Mouse (Mus musculus) left cerebral cortex, postnatal 36 days (tissue): ENCODE data around the gene Ctdsp1. TPM values are rescaled to one million over a fixed set of nuclear protein-coding genes. Genes with fewer than 3 reads are reported as not detected.

Experiments
- DNase-seq, 2 experiments: peaks; one replicate each; pipeline ENCODE4 v3.0.0; 2021 to 2022; ENCODE audit warnings: low spot score in 2 of 2, mixed read lengths in 1 of 2
- intact Hi-C: fragments of 180-260 bp; cut with DNase I; formaldehyde crosslinking; loops from one replicate; pipeline ENCODE4 v1.15.1; 2025
- total RNA-seq, 2 experiments: library from RNA; stranded (reverse); gene quantifications; 2 replicates each; pipeline ENCODE4 v1.2.3; 2021

Ctdsp1 gene
- total RNA-seq, 2 experiments from 2014 or later, result 23.0 to 25.2 TPM

DNA sequence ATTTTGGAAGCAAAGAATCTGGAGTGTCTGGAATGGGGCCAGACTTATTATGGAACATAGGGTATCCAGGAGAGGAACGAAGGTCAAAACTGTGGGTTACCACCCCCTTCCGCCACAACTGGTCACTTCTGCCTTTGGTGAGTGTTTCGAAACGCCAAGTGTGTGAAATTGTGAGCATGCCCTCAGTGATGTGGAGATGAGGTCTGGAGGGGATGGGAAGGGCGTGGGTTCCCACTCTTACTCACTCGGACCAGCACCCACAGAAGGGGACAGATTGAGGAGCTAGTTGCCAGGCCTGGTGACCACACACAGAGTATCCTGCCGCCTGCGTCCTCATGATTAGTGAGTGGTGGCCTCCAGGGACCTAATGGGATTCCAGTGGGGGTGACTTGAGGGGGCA lies 16.3 kb upstream of the Ctdsp1 start, which contains the start of gene Slc11a1:
Gene Slc11a1 (plus strand): TSS at position 216 of the 400 bp plus-strand sequence.
- DNase-seq, result no peak
- intact Hi-C loops, result no loop called here

DNA sequence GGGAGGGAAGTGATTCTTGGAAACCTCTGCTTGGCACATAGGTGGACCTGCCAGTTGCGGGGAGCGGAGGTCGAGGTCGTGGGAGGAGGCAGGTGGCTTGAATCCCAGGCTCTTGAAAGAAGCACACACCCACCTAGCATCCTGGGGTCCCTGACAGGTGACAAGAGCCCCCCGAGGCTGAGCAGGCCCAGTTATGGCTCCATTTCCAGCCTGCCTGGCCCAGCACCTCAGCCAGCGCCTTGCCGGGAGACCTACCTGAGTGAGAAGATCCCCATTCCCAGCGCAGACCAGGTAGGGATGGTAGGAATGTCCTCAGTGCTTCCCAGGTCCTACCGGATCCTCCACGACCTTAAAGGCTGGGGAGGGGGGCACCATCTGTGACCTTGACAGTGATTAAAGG lies 15.7 kb upstream of the Ctdsp1 start:
- no peak for DNase-seq
- intact Hi-C loops, result no loop called here

- DNase-seq, result no peak
- intact Hi-C loops, result no loop called here
These were observed 14.9 kb upstream of the Ctdsp1 start for GRCm38 (mm10) chr1:74376396-74376795.

DNA sequence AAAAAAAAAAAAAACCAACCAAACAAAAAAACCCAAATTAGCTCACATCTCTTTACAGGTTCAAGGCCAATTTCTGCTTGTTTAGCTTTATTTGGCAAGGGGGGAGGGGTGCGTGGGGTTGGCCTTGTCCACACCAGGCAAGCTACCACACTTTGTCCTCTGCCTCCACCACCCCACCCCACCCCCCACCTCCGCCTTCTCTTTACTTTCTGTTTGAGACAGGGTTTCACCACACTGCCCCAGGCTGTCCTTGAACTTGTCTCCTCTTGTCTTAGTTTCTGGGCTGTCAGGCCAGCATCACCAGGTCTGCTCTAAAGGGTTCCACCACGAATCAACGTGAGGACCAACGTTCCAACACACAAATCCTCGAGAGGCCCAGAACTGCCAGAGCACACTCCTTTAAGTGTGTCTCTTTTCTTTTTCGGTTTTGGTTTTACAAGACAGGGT lies 12.2 kb upstream of the Ctdsp1 start:
- DNase-seq, result no peak
- intact Hi-C loops, result no loop called here

- DNase-seq, result no peak
- intact Hi-C loops, result no loop called here
These were observed 10.8 kb upstream of the Ctdsp1 start for GRCm38 (mm10) chr1:74380484-74380883.

DNA sequence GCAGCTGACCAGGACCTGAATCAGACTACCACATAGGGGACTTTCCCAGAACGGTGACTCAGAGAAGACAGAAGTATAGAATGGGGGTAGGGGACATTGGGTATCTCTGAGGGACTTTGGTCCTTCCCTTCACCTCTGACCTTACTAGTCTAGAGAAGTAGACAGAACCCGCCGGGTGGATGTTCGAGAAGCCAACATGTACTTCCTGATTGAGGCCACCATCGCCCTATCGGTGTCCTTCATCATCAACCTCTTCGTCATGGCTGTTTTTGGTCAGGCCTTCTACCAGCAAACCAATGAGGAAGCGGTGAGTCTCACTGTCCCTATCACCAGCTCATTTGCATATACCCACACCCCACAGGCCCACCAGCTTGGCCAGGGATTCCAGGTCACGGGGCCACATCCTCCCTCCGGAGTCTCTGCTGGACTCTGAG lies 9.7 kb upstream of the Ctdsp1 start:
- no peak for DNase-seq
- intact Hi-C loops, result no loop called here

- no peak for DNase-seq
- intact Hi-C loops, result no loop called here
These were observed 7.9 kb upstream of the Ctdsp1 start for GRCm38 (mm10) chr1:74383385-74383784.

- intact Hi-C loops, result no loop called here
- no peak for DNase-seq
These were observed 6.8 kb upstream of the Ctdsp1 start for GRCm38 (mm10) chr1:74384525-74384924.

GRCm38 (mm10) chr1:74385064-74385463 lies 6.2 kb upstream of the Ctdsp1 start:
- DNase-seq, result no peak
- intact Hi-C loops, result loop anchor here (5.0 kb wide), 1 partner anchor 53 kb away; no protein-coding TSS in a partner anchor

- intact Hi-C loops, result loop anchor here (5.0 kb wide), 1 partner anchor 53 kb away; no protein-coding TSS in a partner anchor
- no peak for DNase-seq
These were observed 5.8 kb upstream of the Ctdsp1 start for GRCm38 (mm10) chr1:74385531-74385930.

DNA sequence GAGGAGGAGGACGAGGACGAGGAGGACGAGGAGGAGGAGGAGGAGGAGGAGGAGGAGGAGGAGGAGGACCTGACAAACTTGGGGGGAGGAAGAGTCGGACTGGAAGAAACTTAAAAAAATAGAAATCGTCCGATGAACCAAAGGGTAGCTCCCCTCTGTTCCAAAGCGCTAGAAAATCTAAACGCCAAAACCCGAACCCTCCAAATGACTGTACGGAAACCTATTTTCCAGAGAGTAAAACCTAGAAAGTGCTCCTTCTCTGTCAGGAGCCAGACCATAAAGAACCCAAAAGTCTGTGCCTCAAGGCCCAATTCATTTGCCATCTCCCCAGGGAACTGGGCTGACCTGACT lies 5.0 kb upstream of the Ctdsp1 start:
- DNase-seq, result no peak
- intact Hi-C loops, result loop anchor here (5.0 kb wide), 1 partner anchor 54 kb away; no protein-coding TSS in a partner anchor

DNA sequence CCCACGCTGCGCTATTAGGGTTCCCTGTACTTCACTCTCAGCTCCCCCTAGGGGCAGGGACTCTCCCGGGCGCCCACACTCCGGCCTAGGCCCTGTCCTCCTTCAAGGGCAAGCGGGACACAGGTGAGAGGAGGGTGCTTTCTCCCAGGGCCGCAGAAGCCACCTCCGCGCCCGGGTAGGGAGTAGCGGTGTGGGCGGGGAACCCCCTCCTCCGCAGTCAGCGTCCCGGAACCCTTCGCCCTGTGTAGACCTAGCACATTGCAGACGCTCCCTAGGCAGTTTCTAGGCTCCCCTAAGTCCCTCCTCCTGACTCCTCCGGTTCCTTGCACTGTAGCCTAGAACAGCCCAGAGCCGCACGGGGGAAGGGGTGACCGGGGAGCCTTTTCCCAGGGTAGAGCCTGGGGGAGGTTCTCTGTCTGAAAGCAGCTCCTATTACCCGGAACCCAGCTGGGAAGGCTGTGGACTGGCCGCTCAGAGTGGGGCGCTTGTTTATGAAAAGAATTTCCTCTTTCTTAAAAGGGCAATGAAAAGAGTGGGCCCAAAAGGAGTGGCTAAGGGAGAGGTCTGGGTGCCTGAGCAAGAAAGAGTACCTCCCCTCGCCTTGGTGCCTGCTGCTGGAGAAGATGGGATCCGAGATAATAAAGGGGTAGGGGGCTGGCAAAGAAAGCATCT lies 4.5 kb upstream of the Ctdsp1 start:
- peak; percentile 96 to 97 for DNase-seq
- intact Hi-C loops, result loop anchor here (5.0 kb wide), 1 partner anchor 55 kb away; no protein-coding TSS in a partner anchor

DNA sequence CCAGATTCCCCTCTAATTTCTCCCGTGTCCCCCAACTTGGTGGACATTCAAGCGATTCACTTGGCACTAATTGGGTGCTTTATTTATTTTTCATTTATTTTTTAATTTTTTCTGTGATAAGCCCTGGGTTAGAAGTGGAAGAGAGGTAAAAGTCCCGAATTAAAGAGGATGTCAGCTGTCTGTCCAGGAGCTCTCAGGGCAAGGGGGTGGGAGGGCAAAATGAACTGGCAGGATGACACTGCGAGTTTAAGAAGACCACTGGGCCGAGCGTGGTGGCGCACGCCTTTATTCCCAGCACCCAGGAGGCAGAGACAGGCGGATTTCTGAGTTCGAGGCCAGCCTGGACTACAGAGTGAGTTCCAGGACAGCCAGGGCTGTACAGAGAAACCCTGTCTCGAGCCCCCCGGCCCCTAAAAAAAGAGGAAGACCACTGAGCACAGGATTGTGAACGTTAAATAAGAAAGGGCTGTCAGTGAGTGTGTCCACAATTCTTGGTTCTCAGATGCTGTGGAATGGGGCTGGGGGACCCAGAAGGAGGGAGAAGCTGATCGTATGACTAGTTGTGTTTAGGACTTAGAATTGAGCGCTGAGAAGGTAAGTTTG lies 3.8 kb upstream of the Ctdsp1 start:
- intact Hi-C loops, result loop anchor here (5.0 kb wide), 1 partner anchor 55 kb away; no protein-coding TSS in a partner anchor

GRCm38 (mm10) chr1:74388398-74388920 lies 2.9 kb upstream of the Ctdsp1 start:
- no peak for DNase-seq
- intact Hi-C loops, result loop anchor here (5.0 kb wide), 1 partner anchor 56 kb away; no protein-coding TSS in a partner anchor

More for the DNA sequence above, 3.8 kb upstream of the Ctdsp1 start:
- DNase-seq, result no peak

- DNase-seq, result no peak
- intact Hi-C loops, result loop anchor here (5.0 kb wide), 1 partner anchor 58 kb away; no protein-coding TSS in a partner anchor
These were observed 1.4 kb upstream of the Ctdsp1 start for GRCm38 (mm10) chr1:74389831-74390286.

DNA sequence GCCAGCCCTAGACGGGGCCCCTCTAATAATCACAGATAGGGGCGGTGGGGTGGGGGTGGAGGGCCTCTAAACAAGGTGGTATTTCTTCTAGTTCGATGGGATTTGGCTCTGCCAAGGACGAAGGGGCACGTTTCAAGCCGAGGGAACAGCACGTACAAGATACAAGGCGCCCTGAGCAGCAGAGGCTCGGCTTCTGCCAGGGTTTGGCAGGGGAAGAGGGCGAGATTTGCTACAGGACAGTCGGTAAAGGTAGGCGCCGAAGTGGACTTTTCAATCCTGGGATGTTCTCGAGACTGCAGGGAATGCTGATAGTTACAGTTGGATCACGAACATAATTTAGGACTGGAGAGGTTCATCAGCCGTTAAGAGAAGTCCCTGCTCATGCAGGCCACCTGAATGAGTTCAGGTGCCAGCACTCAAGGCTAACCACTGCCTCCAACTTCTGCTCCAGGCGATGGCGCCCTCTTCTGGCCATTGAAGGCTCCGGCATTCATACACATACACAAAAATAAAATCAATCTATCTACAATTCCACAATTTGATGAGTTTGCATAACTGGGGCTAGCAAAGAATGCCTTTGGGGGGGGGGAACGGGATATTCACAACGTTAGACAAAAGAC lies 912 bp upstream of the Ctdsp1 start:
- DNase-seq, result no peak
- intact Hi-C loops, result no loop called here

DNA sequence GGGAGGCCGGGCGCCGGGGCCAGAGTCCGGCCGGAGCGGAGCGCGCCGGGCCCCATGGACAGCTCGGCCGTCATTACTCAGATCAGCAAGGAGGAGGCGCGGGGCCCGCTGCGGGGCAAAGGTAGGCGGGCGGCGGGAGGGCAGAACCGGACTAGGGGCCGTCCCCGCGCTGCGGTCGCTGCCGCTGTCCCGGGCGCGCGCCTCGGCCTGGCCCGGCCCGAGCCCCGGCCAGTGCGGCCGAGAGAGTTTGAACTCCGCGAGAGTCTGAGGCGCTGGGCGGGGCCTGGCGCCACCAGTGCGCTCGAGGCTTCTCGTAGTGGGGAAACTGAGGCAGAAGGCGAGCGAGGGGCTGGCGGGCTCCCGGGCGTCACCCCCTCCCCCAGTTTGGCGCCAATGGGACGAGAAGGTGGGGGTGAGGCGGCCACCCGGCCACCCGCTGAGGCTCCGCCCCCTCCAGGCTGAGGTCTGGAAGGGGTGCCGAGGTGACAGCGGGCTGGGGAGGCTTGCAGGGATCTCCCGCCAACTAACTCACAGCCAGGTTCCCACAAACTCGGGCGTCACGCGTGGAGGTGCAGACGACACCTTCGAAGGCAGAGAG lies 634 bp downstream of the Ctdsp1 start:
- intact Hi-C loops, result no loop called here

GRCm38 (mm10) chr1:74392446-74392994 lies 1.2 kb downstream of the Ctdsp1 start:
- intact Hi-C loops, result no loop called here
- no peak for DNase-seq

More for the DNA sequence above, 634 bp downstream of the Ctdsp1 start:
- peak; percentile 43 to 46 for DNase-seq

DNA sequence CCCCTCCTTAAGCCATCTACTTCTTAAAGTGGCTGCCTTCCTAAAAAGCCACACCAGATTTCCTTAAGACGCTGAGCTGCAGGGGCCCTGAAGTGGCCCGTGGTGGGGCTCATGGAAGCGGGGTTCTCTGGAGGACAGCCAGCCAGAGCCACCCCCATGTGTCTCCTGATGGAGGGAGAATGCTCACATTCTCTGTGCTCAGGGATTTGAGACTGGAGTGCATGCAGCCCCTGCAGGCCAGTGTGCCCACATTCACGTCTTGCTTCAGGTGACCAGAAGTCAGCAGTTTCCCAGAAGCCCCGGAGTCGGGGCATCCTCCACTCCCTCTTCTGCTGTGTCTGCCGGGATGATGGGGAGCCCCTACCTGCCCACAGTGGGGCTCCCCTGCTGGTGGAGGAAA lies 1.7 kb downstream of the Ctdsp1 start:
- intact Hi-C loops, result no loop called here
- no peak for DNase-seq
